Mouse (Mus musculus) erythroid progenitor cell, adult 5-6 weeks (primary cell): Measurements from ENCODE around the gene Myl9. TPM values are rescaled to one million over a fixed set of nuclear protein-coding genes. Genes with fewer than 3 reads are reported as not detected.

Experiments used
- ATAC-seq: replicated peaks from 2 replicates; pipeline ENCODE4 v1.8.0; 2016; ENCODE audit warnings: moderate number of reproducible peaks, mild to moderate bottlenecking, moderate TSS enrichment, inconsistent platforms; ENCODE audit not compliant: poor library complexity, low FRiP score, severe bottlenecking
- total RNA-seq, 2 experiments: library from RNA; stranded (forward) in 1 of 2; stranded (reverse) in 1 of 2; fragments of 150-400 nt in 1 of 2; fragments of 186-747, 209-891 nt in 1 of 2; gene quantifications; 2 replicates each; pipeline versions ENCODE4 v1.2.3 to v1.2.4; 2015 to 2017; ENCODE audit warnings: low replicate concordance in 2 of 2

Gene Myl9
- total RNA-seq, 2 experiments from 2014 or later: 0.45 to 5.0 TPM

GRCm38 (mm10) chr2:156762499-156762898 lies 12.7 kb upstream of the Myl9 start:
- ATAC-seq: no peak

DNA sequence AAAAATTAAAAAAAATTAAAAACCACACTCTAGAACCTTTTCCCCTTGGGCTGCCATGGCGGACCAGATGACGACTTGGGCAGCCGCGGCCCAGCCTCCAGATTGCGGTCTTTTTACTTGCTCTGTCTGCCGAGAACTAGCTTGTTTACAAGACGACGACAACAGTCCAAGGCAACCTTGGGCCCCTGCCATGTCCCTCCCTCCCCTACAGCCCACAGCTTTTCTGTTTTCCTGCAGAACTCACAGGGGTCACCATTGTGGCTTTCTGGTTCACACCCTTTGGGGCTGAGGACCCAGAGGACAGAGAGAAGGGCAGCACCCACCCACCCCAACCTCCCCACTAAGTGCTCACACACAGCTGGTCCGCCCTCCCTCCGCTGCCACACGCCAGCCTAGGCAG lies 12.1 kb upstream of the Myl9 start:
- no peak for ATAC-seq

DNA sequence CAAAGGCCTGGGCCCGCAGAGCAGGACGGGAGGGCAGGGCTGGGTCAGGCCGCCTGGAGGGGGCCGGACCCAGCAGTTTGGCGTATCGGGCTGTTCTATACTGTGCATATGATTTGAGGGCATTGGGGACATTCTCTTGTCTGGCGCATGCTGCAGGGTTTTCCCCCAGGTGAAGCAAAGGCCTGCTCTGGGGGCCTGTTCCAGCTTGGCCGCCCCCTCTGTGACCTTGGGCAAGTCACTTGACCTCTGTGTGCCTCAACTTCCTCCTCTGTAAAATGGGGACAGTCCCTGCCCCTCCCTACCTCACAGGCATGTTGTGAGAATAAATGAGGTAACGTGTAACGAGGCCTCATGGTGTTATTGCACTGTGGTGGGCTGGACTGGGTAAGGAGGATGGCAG lies 11.2 kb upstream of the Myl9 start:
- ATAC-seq: no peak

- no peak for ATAC-seq
Measured at GRCm38 (mm10) chr2:156764747-156765146, 10.5 kb upstream of the Myl9 start.

- ATAC-seq: no peak
Measured at GRCm38 (mm10) chr2:156765593-156765992, 9.6 kb upstream of the Myl9 start.

- no peak for ATAC-seq
Measured at GRCm38 (mm10) chr2:156766227-156767019, 8.8 kb upstream of the Myl9 start.

DNA sequence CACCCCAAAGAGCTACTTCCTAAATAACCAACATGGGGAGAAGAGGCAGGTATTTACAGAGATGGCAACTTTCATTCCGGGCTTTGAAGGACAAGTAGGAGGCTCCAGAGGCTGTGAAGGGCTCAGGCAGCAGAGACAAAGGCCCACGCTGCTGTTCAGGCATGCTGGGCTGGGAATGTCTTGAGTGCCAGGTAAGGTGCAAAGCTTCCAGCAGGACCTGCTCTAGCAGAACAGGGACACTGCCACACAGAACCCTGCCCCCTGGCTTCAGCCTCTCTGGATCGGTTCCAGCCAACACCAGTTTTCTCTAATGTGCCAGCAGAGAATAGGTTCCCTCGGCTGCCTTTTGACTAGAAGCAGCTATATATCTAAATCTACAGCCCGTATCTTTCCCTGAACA lies 8.1 kb upstream of the Myl9 start:
- no peak for ATAC-seq

- no peak for ATAC-seq
Measured at GRCm38 (mm10) chr2:156769274-156769673, 5.9 kb upstream of the Myl9 start.

GRCm38 (mm10) chr2:156773470-156773869 lies 1.8 kb upstream of the Myl9 start:
- ATAC-seq: no peak

DNA sequence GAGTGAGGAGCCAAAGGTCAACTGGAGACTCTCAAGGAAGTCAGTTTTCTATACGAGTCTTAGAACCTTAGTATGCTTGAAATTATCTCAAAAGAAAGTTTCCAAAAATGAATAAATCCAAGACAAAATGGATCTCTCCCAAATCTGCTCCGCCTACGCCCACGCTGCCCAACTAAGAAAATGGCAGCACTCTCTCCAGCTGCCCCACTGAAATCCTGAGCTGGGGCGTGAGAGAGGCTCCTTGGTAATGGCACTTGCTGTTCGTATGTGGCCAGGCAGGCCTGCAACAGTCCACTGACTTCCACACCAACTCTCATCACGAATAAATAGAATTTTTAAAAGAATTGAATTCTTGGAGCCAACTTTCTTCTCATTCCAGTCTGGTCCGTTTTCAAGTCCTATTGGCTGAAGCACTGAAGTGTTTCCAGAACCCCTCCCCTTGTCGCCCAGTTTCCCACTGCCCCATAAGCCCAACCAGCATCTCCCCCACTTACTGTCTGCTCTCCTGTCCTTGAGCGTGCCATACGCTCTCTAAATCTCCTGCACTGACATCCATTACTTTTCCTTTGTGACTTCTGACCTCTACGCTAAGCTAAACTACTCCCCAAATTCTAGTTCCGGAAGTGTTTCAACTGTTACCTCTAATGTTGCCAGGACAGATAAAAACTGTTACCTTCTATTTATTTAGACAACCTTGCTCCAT lies 1.0 kb upstream of the Myl9 start:
- no peak for ATAC-seq

GRCm38 (mm10) chr2:156775455-156776435 lies 525 bp downstream of the Myl9 start:
- ATAC-seq: no peak

GRCm38 (mm10) chr2:156776907-156777306 lies 1.7 kb downstream of the Myl9 start:
- ATAC-seq: no peak

- no peak for ATAC-seq
Measured at GRCm38 (mm10) chr2:156777326-156778004, 2.2 kb downstream of the Myl9 start.

DNA sequence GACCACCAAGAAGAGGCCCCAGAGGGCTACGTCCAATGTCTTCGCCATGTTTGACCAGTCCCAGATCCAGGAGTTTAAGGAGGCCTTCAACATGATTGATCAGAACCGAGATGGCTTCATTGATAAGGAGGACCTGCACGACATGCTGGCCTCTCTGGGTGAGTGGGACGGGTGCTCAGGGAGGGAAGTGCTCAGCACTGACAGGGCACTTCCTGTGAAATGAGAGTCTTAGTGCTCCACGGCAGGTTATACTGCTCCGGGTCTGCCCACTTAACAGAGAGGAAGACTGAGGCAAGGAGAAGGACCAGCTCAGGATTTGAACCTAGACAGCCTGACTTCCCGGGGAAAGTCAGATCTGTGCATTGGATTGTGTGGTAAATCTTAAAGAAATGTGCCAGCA lies 3.4 kb downstream of the Myl9 start:
- no peak for ATAC-seq

GRCm38 (mm10) chr2:156779036-156779435 lies 3.8 kb downstream of the Myl9 start:
- ATAC-seq: no peak

GRCm38 (mm10) chr2:156779488-156779887 lies 4.3 kb downstream of the Myl9 start:
- no peak for ATAC-seq

DNA sequence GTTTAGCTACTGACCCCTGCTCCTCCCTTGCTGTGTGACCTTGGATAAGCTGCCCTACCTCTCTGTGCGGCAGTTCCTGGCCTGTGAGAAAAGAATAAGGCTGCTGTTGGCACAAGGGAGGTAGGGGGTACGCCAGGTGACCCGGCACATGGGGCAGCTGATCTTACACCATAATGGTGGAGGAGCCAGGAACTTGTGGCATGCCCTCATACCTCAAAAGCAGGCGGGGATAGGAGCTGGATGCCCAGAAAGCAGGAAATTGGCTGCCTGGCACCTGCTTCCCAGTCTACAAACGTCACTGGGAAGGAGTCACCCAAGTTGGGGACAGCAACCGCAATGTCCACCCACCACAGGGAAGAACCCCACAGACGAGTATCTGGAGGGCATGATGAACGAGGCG lies 4.9 kb downstream of the Myl9 start:
- no peak for ATAC-seq

DNA sequence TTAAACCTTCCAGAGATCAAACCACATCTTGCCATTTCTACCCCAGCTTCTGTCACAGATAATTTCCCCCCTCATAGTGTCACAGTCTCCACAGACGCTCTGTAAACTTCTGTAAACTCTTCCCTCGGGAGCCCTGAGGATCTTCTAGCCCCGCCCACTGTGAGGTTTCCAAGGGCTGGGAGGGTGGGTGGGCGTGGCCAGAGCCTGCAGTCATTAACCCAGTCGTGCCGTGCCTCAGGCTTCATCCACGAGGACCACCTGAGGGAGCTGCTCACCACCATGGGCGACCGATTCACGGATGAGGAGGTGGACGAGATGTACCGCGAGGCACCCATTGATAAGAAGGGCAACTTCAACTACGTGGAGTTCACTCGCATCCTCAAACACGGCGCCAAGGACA lies 5.5 kb downstream of the Myl9 start:
- ATAC-seq: no peak

DNA sequence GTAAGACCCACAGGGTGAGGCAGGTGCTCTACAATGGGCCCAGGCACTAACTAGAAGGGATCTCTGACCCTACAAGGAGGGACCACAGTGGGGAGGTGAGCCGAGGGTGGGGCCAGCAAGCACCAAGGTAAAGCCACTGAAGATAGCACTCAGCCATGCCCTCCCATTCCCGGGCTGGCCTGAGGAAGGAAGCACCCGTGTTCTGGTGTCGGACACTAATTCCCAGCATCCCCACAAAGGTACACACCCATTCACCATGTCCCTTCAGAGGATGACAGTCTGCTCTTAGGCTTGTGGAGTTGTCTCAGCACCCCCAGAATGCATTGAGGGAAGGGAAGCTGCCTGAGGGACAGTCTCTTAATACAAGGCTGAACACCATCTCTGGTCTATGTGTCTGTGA lies 6.1 kb downstream of the Myl9 start:
- ATAC-seq: no peak
